Mouse (Mus musculus): ENCODE data around the gene Zfp568.
A peak's percentile ranks its signal among the peaks of the same experiment; 100 is the strongest.

Gene Zfp568

DNA sequence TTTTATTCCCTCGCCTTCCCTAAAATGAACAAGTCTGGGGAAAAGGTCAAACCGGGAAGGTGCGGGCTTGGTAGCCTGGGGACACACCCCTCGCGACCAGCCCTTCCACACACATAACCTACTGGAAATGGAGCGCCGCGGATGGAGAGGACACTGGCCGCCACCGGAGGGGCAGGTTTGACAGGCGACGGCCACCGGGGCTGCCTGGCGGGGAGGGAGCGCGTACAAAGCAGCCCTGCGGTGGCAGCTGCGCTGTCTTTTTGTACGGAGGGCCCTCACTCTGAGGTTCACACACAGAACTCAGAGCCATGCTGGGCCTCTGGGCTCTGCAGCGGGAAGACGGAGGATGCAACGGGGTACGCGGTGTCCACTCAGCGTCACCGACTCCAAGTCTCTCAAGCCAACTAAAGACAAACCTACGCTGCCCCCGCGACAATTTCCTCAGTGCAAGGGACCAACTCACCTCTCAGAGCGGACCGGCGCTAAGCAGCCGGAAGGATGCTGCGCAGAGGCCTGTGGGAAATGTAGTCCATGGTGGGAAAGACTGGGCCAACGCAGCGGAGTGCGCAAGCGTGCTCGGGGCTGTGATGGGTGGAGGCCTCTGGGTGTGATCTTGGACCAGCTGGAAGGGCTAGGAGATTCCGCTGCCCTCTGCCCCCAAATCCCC, 67.3 kb downstream of the Zfp568 start, which contains the start of gene Zfp14:
TSS of gene Zfp14 (minus strand) at position 499 of the 667 bp plus-strand sequence.
- peak; percentile 98 for DNase-seq (ENCODE audit: low read depth, low spot score)

DNA sequence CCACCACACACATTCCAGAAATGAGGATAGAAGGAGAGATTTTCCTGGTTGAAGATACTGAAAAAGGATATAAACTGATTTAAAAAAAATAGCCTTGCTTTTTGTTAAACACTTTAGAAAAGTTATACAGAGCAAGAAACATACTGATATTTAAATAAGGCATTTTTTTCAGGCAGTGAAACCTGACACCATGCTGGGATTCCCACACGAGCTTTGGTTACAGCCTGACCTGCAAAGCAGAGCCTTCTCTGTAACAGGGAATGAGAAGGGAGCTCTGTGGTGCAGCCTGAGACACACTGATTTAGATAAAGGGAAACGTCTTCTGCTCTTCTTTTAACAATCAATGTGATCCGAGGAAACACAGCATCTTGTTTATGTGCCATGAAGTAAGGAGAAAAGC, 69.8 kb downstream of the Zfp568 start:
- no peak for DNase-seq (ENCODE audit: low read depth, low spot score)

- DNase-seq (ENCODE audit: low read depth, low spot score): no peak
These were observed 76.6 kb downstream of the Zfp568 start for GRCm38 (mm10) chr7:30060341-30060740.

DNA sequence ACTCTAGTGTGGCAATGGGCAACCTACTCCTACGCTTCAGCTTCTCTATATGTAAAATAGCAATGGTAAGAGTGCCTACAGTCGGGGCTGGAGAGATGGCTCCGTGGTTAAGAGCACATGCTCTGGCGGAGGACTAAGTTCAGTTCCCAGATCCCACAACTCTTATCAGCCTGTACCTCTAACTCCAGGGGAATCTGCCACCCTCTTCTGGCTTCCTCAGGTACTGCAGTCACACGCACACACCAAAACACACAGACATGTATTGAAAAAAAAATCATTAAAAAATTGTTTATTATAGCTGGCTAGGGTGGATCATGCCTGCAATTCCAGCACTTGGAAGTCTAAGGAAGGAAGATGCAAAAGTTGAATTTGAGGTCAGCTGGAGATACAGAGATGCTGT, 78.7 kb downstream of the Zfp568 start:
- peak; percentile 20 for DNase-seq (ENCODE audit: low read depth, low spot score)

GRCm38 (mm10) chr7:30064622-30065021, 80.9 kb downstream of the Zfp568 start:
- DNase-seq (ENCODE audit: low read depth, low spot score): no peak

- peak; percentile 95 for DNase-seq (ENCODE audit: low read depth, low spot score)
These were observed 88.6 kb downstream of the Zfp568 start, which contains the start of gene Zfp82 for GRCm38 (mm10) chr7:30072146-30073028. Zfp82 (minus strand) TSS chr7:30072900.

Data from brain, adult 2 months (tissue).